Mouse (Mus musculus) kidney, postnatal 10 days (tissue): ENCODE data around the gene Chid1.
A peak's percentile ranks its signal among the peaks of the same experiment; 100 is the strongest.

ENCODE experiments used
- DNase-seq: peaks from one replicate; pipeline ENCODE4 v3.0.0; 2021; ENCODE audit warnings: mixed read lengths

The Chid1 gene

DNA sequence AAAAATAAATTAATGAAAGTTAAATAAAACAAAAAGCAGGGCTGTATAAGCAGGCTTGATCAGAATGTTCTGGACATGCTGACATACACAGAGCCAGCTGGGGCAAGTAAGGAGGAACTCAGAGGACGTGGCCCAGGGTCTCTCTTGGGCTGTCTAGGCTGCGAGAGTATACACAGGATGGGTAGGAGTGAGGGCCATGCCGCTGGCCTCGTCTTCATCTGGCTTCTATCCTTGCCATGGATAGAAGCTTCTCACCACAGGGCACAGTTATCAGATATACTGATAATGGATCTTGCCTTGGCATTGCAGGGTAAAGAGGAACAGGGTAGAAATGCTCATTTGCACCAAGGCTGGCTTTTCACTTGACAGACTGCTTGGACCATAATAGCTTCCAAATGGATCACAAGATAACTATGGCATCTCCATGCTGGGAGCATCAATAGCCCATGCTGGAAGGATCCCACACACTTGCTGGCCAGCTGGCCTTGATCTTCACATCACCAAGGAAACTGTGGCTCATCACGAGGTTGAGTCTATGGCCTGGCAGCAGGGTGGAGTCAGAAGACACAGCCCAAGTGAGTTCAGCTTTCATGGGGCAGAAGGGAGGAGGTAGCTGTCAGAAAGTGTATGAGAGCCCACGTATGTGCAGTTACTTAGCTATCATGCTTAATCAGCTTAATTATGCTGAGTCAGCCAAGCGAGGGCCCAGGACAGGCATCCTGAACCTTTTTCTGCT, 37.7 kb downstream of the Chid1 start:
- DNase-seq: no peak

- DNase-seq: no peak
Measured at GRCm38 (mm10) chr7:141497600-141497999, 42.1 kb downstream of the Chid1 start.

- DNase-seq: no peak
Measured at GRCm38 (mm10) chr7:141495940-141496339, 43.7 kb downstream of the Chid1 start.

DNA sequence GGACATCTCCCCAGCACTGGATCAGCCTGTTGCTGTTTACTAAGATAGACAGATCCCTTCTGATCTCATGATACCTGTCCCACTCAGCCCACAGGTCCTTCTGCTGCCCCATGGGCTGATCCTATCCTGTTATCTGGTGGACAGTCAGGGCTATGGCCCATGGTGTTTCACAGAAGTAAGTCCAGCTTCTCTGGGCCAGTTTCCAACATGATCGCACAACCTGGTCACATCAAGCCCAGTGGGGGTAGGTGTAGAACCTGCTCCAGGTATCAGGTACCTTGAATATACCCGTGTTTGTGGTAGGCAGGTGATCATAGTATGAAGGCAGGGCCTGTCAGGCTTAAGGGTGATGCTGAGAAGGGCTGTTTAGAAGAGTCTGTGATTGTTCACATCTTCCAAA, 44.3 kb downstream of the Chid1 start:
- no peak for DNase-seq

- DNase-seq: no peak
Measured at GRCm38 (mm10) chr7:141493729-141494128, 45.9 kb downstream of the Chid1 start.

DNA sequence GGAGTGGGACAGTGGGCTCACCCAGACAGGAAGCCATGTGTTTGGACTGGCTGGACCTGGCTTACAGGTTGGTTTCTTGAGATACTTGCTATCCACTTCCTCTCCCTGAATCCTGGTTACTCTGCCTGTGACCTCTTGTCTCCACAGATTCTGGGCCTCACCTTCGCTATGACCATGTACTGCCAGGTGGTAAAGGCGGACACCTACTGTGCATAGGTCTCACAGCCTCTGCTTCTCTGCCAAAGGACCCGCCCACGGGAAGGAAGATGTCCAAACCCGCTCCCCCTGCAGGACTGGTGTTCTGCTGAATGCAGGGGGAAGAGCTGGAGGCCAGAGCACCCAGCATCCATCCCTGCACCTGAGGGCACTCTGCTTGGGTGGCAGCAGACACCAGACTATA, 46.9 kb downstream of the Chid1 start:
- no peak for DNase-seq

GRCm38 (mm10) chr7:141491151-141491550, 48.5 kb downstream of the Chid1 start:
- DNase-seq: peak; percentile 41

DNA sequence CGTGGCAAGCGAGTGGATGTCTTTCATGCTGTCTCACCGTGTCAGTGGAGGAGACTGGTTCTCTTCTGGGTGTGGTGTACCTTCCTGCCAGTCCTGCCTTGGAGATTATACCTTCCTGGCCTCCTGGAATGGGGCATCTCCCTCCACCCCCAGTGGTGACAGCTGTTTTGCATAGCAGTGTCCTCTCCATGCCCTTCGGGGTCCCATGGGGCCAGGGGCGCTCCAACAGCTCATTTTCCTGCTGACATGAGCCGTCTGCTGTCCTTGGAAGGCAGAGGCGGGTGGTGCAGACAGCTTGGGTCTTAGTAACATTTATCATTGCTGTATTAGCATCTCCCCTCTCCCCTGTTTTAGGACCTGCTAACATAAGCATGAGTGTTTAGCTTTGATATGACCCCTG, 52.5 kb downstream of the Chid1 start:
- DNase-seq: no peak

- DNase-seq: no peak
Measured at GRCm38 (mm10) chr7:141486239-141486638, 53.4 kb downstream of the Chid1 start.

- DNase-seq: no peak
Measured at GRCm38 (mm10) chr7:141485606-141486005, 54.1 kb downstream of the Chid1 start.

GRCm38 (mm10) chr7:141485186-141485585, 54.5 kb downstream of the Chid1 start:
- DNase-seq: no peak

- DNase-seq: peak; percentile 48
Measured at GRCm38 (mm10) chr7:141484186-141485120, 55.2 kb downstream of the Chid1 start.

DNA sequence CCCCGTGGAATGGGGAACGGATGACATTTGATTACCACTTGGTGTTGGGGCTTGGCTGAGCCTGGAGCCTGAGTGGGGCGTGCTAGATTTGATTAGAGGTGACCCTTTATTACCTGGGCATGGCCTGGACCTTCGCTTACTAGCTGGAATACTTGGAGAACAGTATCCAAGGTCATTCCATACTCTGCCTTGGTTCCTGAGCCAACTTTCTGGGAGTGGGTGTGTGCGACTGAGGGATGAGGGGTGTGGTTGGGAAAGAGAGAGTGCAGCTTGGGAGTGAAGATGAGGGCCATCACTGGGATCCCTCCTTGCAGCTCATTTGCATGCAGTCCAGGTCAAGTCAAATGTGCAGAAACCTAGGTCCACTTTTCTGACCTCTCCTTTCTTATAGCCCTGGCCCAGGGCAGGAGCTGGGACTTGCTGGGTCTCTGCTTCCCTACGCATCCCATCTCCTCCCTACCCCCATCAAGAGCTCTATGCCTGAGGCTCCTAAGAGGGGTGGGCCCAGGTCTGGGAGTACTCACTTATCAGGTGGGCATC, 56.5 kb downstream of the Chid1 start:
- DNase-seq: no peak

DNA sequence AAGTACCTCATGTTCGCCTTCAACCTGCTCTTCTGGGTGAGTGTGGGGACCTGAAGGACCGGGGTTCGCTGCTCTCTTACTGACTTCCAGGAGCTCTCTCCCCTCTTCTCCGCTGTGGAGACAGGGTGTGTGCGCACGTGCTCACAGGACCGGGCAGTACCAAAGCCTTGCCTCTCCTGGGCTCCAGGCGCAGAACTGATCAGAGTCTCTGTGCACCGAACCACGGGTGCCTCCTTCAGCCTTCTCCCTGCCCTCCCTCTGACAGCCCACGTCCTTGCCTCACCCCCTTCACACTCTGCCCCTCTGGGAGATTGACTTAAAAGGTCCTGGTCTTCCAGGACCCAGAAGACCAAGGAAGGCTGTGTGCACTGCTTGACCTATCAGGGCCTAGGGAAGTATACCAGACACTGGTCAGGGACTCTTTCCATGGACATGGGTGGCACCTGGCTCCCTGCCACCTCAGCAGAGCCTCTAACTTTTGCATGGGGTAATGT, 57.1 kb downstream of the Chid1 start:
- DNase-seq: no peak

- peak; percentile 77 for DNase-seq
Measured at GRCm38 (mm10) chr7:141481498-141482401, 57.9 kb downstream of the Chid1 start.

DNA sequence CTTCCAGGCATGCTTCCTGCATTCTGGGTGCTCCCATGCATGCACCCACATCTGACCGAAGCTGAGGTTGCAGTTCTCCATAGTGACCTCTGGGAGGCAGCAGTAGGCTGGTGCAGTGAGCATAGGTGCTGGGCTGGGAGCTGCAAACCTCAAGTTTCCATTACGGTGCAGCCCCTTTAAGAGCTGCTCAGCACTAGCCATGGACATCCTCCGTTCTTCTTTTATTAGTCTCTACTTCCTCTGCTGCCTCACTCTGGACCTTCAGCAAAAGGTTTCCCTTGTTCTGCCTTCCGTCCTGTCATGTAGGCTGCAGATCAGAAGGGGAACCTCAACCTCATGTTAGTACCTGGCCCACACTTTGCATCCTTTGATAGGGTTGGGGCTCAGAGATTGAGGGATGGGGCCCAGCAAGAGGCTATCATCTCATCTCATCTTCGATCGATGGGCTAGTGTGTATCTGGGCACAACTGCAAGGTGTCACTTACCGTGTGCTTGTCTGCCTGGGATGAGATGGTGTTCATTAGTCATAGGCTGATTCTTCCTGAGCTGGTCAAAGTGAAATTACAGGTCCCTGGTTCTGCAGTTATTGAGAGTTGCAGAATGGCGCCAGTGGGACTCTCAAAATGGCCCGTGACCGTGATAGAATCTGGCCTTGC, 58.7 kb downstream of the Chid1 start:
- peak; percentile 79 for DNase-seq

DNA sequence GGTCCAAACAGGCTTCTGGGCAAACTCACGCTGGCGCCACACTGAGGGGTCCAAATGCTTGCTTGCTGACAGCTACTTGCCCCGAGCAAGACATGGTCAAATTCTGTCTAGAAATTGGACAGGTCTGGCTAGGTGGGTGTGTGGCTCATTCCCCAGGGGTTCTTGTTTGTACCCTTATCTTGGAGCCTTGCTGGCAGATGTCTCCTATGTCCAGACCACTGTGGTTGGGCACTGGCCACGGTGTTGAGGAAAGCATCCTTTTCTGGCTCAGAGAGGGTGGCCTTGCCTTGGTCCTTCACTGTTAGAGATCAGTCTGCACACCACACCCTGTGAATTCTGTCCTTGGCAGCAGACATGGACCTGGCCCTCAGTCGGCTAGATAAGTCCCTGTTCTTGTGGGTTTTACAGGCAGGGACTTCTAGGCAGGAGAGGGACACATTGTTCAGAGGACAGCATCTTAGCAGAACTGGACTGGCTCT, 61.3 kb downstream of the Chid1 start:
- DNase-seq: no peak

- DNase-seq: peak; percentile 61
Measured at GRCm38 (mm10) chr7:141477578-141478269, 61.9 kb downstream of the Chid1 start.

DNA sequence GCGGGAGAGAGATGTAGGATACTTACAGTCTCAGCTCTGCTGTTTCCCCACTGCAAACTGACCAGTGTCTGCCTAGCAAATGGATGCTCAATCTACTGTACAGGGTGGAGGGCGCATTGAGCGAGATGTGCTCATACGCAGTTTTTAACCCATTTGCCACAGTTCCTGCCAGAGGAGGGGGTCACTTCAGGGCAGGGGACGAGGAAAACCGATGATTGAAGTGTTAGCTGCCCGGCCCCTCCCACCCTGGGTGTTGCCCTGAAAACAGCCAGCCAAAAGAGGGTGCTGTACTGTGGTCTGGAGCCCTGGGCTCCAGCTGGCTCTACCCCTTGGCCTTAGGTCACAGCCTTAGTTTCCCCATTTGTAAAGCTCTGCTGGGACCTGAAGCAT, 62.7 kb downstream of the Chid1 start:
- peak; percentile 68 for DNase-seq

DNA sequence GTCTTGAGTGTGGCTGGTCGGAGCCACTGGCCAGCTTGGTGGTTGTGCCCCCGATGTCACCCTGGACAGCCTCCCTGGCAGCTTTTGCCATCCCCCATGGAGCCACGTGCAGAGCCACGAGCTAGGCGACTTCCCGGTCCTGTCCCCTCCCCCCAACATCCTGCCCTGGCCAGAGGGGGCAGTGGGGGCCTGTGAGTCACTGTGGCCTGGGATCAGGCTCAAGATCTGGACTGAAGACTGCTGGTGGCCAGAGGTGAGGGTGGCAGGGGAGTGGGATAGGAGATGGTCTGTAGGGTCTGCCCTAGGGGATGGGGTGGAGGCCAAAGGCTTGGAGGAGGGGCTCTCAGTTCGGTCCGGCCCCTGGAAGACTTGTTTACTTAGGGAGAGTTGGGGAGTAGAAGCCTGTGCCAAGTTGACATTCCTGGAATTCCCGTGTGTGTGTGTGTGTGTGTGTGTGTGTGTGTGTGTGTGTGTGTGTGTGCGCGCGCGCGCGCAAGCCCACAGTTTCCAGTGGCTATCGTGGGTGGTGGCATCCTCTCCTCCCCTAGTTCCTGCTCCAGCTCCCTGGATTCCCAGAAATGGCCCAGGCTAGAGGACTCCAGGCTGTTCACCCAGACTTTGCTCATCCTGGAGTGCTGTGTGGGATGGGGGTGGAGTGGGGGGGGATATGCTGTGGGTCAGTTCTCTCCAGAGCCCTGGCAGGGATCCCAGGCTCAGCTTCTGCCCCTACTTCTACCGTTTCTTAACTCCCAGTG, 63.3 kb downstream of the Chid1 start:
- peak; percentile 94 for DNase-seq
